Mouse (Mus musculus) adrenal gland, adult 8-10 months (tissue): Measurements from ENCODE around the gene Rgs3. TPM values are rescaled to one million over a fixed set of nuclear protein-coding genes. Genes with fewer than 3 reads are reported as not detected.

Source experiments
- DNase-seq: peaks from one replicate; pipeline ENCODE4 v3.0.0; 2022
- total RNA-seq, 4 experiments: library from RNA; stranded (reverse); gene quantifications; 2 replicates each; pipeline ENCODE4 v1.2.4; 2022

Gene Rgs3
- total RNA-seq, 4 experiments from 2014 or later, result 30.0 to 44.5 (median 38.0) TPM

DNA sequence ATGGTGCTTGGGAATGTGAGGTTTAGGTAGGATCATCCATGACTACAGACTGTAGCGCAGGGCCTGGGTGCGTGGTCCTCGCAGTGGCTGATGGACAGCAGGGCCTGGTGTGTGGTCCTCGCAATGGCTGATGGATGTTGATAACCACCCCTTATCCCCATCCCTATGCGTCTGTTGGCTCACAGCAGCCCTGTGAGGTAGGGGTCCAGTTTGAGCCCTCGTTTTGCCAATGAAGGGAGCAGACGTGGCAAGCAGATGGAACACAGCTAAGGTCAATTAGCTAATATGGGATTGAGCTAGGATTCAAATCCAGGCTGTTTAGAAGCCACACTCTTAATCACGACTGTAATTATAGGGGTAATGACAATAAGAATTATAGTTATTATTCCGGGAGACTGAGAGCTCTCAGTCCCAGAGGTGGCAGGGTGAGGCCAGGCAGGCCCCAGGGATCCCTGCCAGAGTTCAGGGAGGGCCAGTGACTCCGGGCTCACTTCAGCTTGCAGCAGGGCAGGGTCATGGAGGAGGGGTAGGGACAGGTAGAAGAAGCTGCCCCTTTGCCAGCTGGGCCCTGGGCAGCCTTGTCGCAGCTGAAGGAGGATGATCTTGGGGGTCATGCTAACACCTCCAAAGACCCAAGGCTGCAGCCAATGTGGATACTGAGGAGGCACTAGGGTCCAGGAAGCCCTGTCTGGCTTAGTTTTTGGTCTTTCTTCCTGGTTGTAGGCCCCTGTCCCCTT is 135.2 kb downstream of the Rgs3 start:
- DNase-seq, result no peak

DNA sequence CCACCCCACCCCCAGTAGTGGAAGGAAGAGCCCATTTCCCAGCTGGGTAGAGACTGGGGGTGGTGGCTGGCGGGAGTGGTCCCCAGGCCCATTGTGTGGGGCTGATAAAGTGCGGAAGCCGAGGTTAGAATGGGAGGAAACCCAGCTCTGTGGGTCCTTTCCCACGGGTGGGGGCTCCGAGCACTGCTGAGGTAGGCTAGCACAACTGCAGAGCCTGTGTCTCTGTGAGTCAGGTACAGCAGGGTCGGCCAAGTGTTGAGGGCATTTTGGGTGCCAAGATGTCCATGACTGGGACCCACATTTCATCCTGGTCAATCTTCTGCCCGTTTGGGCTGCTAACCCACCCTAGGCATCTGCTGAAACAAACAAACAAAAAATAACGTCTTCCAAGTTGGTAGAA is 135.9 kb downstream of the Rgs3 start:
- DNase-seq, result no peak

DNA sequence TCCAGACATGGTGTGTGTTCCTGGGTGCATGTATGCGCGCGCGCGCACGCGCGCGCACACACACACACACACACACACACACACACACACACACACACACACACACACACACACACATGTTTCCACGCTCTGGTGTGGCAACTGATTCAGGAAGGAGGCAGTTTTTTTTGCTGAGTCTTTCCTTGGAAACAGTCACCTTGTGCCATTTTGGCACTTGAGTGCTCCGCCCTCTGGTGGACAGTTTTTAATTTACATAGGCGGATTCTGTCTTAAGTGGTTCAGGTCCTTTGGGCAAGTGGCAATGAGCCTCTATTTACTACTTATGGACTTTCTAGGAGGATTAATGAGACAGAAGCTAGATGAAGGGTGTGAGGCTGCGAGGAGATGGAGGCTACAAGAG is 136.3 kb downstream of the Rgs3 start:
- no peak for DNase-seq

DNA sequence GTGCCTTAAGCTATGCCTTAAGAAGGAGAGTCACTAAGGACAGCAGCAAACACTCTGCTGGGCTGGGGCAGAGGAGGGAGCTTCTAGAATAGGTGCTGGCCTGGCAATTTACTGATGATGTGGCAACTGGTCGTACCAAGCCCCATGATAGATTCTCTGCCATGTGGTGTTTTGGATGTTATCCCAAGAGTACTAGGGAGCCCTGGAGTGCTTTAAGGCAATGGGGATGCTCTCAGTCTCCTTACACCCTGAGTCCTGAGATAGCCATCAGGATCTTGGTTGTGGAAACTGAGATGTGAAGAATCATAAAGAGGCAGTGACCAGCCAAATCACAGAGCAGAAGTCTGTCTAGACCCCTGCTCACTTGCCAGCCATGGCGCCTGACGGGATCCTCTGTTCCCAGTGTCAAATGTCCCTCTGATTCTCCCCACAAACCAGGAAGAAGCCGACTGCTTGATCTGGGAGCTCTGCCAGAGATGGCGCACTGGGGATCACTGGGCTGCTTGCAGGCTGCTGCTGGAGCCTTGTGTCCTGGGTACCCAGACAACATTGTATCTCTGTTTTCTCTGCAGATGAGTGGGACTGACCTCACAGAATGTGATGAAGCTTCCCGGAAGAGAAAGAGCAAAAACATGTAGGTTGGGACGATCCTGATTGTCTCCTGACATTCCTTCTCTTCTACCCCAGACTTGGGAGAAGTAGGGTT is 137.2 kb downstream of the Rgs3 start:
- no peak for DNase-seq

DNA sequence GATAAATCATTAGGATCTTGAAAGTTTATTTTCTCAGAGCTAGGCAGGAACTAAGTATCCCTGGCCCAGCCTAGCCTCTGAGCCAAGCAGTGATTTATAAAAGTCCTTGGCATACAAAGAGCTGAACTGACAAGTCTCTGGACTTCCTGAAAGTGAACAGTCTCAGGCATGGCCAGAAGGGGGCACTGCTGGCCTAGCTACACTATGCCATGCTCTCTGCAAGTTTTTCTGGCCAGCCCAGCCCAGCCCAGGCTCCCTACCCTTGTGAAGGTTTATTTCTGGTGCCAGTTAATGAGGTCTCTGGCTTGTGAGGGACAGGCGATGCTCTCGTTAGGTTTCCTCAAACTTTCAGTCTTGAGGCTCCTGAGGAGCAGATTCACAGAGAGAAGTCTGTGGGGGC is 137.8 kb downstream of the Rgs3 start:
- DNase-seq, result peak; percentile 87

DNA sequence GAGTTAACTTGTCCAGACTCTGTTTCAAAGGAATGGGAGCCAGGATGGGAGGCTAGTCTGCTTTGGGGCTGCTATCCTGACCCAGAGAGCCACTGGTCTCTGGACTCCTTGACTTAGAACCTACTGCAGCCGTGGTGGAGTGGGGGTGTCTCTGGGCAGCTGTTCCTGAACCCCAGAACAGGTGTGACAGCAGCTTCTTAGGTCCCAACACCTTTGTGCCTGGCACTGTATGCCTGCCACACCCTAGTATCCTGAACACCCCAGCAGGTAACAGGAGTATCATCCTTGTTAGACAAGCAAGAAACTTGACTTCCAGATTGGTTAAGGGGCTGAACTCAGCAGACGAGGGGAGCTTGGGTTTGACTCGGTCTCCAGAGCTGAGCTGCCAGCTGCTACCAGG is 138.9 kb downstream of the Rgs3 start:
- DNase-seq, result no peak

DNA sequence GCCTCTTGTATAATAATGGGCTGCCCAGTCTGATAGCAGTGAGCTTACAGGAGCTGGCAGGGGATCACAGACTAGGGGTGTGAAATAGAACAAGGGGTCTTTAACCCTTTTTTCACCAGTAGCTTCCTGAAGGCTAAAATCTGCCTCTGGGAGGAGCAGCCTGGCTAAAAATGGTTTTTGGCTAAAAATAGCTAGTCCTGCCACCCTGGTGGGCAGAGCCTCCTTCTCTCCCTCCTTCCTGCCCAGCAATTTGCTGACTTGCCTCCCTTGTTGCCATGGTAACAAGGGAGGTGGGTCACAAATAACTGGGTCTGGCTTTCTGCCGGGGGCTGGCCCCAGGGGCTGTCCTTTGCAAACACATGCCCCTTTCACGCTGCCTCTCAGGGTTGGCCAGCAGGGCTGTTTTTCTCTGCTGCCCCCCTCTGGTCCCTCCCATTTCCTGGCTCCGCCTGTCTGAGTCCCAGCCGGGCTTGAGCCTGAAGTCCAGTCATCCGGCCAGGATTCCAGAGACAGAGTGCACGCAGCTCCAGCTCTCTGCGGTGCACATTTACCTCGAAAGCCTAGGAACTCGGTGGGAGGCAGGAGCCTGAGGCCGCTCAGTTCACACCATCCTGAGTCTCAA is 139.7 kb downstream of the Rgs3 start:
- DNase-seq, result peak; percentile 94

DNA sequence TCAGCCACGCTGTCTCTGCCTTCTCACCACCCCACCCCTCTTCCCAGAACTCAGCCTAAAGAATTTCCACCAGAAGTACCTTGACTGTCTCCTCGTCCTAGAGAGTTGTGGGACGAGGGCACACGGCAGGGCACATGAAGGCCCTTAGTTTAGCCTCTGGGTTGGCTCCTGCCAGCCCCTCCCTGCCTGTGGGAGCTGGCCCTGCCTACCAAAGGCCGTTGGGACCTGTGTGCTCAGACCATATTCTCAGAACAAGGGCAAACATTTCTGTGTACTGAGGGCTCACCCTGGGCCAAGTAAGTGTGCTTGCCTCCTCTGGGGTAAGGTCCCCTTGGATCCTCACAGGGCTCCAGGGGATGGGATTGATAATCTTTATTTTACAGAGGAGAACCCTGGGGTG is 140.8 kb downstream of the Rgs3 start:
- no peak for DNase-seq

DNA sequence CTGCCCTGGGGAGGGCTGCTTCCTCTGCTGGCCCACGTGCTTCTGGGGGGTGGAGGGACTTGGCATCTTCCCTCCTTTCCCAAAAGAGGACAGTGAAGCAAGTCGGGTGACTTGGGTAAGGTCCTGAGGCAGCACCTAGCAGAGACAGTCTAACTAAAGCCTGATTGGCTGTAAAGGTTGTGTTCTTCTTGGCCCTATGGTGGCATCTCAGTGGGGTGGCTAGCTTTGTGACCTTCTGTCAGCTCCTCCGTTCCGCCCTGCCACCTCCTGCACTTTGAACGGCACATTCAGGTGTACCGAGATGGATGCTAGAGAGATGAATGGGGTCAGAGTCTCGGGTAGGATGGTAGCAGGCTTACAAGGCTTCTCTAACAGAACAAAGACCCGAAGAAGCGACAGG is 143.5 kb downstream of the Rgs3 start:
- no peak for DNase-seq

DNA sequence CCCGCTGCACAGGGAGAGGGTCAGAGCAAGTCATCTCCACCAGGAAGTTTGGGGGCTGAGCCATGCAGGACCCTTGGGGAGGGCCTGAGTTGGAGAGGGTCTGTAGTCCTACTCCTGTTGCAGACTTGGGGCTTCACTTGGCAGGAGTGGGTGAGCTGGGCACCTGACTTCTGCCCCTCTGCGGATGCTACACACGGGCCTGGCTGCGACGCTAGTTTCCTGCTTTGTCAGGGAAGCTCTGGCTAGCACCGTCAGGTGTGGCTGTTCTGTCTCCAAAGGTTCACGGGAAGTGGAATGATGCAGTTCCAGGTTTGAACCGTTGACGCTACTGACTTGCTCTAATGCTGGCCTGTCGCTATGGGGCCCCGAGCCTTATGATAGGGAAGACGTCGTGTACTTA is 144.6 kb downstream of the Rgs3 start:
- DNase-seq, result no peak

DNA sequence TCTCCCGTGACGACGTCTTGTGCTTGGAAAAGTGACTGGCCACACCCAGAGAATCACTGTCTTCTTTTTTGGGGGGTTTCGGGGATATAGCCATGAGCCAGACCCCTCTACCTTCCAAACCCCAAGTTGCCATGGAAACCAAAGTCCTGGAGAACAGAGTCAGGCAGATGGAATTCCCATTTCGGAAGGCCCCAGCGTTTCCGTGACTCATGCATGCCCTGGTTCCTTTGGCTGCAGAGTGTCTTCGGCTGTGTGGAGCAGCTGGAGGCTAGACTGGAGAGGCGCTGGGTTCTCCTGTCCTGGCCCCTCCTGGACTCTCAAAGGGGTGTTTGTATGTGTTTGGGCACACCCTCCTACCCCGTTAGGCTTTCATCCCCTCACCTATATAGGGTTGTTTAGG is 145.4 kb downstream of the Rgs3 start:
- DNase-seq, result no peak

DNA sequence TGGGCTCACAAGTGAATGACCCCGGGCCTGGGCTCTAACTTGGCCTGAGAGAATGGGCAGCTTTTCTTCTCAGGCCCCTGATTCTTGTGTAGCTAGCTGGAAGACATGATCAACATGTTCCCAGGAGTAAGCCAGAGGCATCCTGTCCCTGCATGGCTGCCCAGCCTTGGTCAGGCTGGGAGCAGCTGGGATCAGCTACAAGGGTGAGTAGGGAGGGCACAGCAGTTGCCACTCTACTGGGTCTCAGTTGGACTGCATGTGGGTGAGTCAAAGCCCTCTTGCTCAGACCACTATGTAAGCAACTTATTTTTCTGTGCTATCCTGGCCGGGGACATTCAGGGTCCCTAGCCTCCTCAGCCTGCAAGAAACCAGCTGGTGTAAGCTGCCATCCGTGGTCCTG is 146.1 kb downstream of the Rgs3 start:
- DNase-seq, result no peak

DNA sequence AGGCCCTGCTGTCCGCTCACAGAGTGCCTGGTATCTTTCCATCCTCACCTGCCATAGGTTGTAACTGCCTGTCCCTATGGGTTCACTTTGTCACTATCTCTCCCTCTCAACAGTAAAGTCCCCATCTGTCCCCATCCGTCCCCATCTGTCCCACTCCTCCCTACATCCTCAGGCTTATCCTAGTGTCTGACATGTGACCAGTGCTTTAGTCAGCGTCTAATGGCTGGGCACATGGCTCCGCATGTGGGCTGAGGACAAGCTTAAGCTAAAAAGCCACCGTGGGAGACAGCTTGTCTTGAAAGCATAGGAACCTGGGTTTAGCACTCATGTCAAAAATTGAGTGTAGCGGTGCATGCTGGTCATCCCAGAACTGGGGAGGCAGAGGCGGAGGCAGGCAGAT is 148.4 kb downstream of the Rgs3 start:
- no peak for DNase-seq

DNA sequence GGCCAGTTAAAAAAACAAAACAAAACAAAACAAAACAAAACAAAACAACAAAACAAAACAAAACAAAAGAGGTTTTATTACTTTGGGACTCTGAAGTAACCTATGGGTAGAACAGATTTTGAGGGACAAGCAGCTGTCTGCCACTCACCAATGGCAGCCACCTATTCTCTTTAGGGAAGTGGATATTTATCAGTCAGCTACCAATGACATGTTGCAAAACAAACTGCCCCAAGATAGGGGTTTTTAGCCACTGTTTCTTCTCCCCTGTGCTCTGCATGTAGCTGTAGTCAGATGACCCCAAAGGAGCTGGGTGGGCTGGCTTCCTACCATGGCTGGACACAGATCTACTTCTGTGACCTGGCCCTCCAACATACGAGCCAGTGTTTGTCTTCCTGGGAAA is 149.3 kb downstream of the Rgs3 start:
- DNase-seq, result no peak

DNA sequence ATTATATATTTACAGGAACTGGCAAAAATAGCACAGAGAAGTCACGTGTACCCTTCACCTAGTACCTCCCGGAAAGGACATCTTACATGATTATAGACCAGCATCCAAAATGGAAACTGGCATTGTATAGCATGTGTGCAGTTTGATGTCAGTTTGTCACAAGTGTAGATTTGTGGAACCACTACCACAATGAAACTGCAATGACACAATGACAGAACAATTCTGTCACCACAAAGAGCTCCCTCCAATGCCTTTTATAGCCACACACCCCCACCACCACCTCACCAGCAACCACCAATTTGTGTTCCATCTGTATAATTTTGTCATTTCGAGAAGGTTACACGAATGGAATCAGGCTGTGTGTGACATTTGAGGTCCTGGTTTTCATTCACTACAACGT is 149.8 kb downstream of the Rgs3 start:
- no peak for DNase-seq

DNA sequence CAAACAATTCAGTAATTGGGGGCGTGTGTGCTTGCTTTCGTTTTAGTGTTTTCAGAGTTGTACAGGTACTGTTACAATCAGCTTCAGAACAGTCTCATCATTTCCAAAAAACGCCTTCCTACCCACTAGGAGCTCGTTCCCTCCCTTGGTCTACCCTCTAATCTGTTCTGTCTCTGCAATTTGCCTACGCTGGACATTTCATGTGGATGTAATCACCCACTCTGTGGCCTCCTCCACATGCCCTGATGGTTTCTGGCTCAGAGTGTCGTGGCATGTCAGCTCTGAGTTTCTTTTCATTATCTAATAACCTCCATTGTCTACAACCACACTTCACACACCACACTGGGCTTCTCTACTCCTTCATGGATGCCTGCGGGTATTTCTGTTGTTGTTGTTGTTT is 151.5 kb downstream of the Rgs3 start:
- no peak for DNase-seq

DNA sequence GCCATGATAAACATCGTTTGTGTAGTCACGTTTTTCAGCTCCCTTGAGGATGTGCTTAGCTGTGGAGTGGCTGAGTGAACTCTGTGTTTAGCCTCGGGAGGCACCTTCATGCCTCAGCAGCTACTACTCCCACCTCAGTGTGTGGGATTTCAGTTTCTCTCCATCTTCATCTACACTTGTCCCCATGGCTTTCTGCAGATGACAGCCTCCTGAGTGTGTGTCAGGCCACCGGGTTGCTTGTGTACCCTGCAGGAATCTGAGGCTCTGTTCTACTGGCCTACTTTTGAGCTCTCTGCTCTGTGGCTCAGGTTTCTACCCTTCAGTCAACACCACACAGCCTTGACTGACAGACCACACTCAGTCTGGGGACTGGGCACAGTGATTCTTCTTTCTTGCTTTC is 151.9 kb downstream of the Rgs3 start:
- DNase-seq, result no peak

DNA sequence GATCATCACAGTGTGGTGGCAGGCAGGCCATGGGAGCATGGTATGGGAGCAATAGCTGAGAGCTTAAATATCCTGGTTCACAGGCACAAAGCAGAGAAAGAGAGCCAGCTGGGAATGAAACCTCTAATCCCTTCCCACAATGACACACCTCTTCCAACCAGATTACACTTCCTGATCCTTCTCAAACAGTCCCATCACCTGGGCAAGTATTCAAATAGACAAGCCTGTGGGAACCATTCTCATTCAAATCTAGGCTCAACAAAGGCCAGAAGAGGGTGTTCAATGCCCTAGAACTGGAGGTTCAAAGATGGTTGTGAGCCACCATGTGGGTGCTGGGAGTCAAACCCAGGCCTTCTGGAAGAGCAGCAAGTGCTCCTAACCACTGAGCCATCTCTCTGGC is 161.2 kb downstream of the Rgs3 start:
- DNase-seq, result no peak

DNA sequence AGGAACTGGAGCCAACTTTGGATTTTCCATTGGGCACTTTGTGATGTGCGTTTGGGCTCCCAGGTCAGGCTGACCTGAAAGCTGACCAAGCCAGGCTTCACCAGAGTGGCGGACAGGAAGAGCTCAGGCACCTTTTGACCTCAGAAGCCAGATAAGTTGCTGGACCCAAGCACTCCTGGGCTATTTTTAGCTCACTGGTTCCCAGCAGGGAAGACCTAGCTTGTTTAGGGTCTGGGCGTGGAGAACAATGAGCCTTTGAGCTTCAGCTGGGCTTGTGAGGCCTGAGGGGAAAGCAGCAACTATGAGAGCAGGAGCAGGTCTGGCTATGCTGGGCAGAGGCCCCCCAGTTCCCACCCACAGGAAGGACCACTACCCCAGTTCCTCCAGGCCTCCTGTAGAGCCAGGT is 162.4 kb downstream of the Rgs3 start:
- DNase-seq, result no peak

DNA sequence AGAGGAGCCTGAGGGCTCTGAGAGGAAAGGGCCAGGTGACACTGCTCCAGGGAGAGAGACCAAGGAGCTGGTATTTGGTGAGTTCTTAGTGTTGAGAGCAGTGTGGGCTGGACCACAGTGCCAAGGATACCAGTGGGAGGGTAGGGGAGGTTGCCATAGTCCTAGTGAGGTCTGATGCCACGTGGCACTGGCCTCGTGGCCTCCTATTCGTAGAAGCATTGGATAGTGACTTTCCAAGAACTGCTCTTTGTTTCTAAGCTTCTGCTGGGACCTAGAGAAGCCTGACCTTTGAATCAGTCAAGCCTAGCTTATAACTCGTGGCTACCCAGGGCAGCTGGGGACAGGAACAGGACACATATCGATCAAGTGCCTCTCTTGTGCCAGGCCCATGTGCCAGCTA is 164.1 kb downstream of the Rgs3 start:
- no peak for DNase-seq

DNA sequence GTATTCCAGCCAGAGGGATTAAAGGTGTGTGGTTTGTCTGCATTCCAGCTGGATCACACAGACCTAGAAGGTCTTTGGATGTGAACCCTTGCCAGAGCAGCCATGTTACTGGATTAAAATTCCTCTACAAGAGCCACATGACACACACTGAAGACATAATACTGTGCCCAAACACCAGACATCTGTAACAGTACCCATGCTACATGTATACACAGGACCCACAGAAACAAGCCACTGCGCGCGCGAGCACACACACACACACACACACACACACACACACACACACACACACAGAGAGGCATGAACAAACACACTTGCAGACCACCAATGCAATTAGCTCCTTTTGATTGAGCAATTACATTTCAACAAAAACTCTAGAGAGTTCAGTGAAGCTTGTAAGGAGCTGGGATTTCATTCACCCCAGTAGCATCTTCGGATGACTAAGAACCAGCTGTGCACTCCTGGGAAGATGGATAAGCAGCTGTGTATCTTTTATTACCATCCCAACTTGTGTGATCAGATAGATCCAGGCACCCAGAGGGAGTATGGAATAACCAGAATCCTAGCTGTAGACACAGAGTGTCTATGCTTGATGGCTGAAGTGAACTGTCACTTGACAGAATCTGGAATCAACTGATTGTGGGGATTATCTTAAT is 166.8 kb downstream of the Rgs3 start:
- DNase-seq, result no peak

DNA sequence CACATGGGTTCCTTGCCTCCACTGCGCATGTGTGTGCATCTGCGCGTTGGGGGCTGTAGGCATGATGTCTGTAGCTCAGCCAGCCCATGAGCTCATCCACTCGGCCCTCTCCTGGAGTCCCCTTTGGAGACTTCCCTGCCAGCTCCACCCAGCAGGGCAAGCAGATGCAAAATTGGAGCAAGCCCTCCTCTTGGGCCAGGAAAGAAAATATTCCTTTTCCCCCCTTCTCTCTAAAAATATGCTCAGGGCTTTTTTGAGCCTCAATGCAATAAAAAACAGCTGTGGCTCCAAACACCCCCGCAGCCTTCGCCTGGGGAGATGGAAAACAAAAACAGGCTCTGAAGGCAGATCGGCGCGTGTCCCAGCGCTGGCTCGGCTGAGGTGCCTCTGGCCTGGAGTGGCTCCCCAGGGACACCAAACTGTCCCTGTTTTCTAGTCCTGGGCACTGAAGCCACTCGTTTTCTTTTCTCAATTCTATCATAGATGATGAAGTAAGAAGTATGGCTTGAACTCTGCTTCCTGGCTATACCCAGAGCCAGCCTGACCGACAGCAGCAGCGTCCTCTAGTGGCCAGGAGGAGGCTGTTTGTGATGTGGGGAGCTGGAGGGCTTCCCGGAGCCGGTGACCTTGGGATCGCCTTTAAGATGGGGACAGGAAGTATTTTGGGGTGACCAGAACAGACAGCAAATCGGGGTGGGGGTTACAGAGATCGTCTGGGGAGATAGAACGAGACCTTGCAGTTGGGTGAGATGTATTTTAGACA is 168.1 kb downstream of the Rgs3 start:
- DNase-seq, result no peak

DNA sequence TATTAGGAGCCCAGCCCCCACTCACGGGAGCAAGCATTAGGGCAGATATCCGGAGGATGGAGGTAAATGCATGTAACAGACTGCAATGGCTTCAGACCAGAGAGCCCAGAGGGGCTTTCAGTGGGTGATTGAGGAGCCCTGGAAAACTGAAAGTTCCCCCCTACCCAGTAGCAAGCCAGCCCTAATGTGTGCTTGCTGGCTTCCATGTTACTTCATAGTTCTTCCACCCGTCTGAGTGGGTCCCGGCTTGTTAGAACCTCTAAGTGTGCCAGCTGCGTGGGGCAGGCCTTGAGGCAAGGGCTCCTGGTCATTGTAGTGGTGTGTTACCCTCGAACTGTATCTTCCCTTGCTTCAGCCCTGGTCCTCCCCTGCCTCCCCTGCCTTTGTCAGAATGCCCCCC is 168.8 kb downstream of the Rgs3 start:
- no peak for DNase-seq
